Mouse (Mus musculus) heart, embryonic 10.5 days (tissue): Measurements from ENCODE around the gene Gm20865. TPM values are rescaled to one million over a fixed set of nuclear protein-coding genes. Genes with fewer than 3 reads are reported as not detected.
"Not testable (repeated sequence)": the region's sequence is repeated elsewhere in the genome, so short reads cannot be mapped to it uniquely, and the experiment has no call there.

ENCODE experiments used
- DNase-seq: peaks from one replicate; pipeline ENCODE4 v3.0.0-alpha.2; 2017; ENCODE audit warnings: low spot score
- H3K27ac ChIP-seq: fragments of 300-500 bp; sonication (generic); 2 replicates; pipeline ENCODE4 v1.5.1; 2016; ENCODE audit warnings: mild to moderate bottlenecking
- H3K27me3 ChIP-seq: fragments of 300-500 bp; sonication (generic); 2 replicates; pipeline ENCODE4 v1.6.1; 2016; ENCODE audit warnings: mild to moderate bottlenecking; ENCODE audit not compliant: poor library complexity, insufficient read depth, severe bottlenecking
- H3K36me3 ChIP-seq: fragments of 300-500 bp; sonication (generic); 2 replicates; pipeline ENCODE4 v1.6.1; 2016; ENCODE audit warnings: mild to moderate bottlenecking, moderate library complexity
- H3K4me1 ChIP-seq: fragments of 300-500 bp; sonication (generic); 2 replicates; pipeline ENCODE4 v1.6.1; 2016; ENCODE audit warnings: mild to moderate bottlenecking
- H3K4me3 ChIP-seq: fragments of 300-500 bp; sonication (generic); 2 replicates; pipeline ENCODE4 v1.5.1; 2016; ENCODE audit warnings: mild to moderate bottlenecking, moderate library complexity
- H3K9me3 ChIP-seq: fragments of 300-500 bp; sonication (generic); 2 replicates; pipeline ENCODE4 v1.6.1; 2016; ENCODE audit warnings: mild to moderate bottlenecking, moderate library complexity
- WGBS: fragments of 180-500 bp; shearing (Covaris S2); methylation state at CpG from one replicate; pipeline ENCODE4 v1.1.7; 2016; 5-methylcytosine and 5-hydroxymethylcytosine counted together
- polyA plus RNA-seq: library from polyadenylated mRNA; unstranded; fragments of >200 nt; fragmentation: Nextera tagmentation; extraction: Ambion mirVana; gene quantifications from 2 replicates; pipeline ENCODE4 v1.2.1, GENCODE M21; 2016

Gm20865 gene
- polyA plus RNA-seq, result not detected in 2 replicates

DNA sequence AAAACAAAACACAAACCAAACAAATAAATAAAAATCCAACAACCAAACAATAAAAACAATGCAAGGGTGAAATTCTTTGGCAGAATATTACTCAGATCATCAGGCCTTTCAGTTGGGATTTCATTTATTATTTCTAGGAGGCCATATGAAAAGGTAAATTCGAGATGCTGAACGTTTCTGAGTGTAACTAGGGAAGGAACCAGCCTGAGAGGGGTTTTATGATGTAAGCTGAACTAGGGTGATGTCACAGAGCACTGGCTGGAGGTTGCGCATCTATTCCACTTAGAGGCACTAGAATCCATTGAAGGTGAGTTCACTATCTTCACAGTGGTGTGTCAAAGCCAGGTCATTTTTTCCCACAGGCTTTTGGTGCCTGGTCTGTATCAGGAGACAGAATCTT lies at the start of gene Gm20865:
Gm20865 (plus strand) TSS at position 301 of the 400 bp plus-strand sequence.
- not testable (repeated sequence) for H3K36me3 ChIP-seq, H3K9me3 ChIP-seq, H3K4me1 ChIP-seq, H3K27me3 ChIP-seq, DNase-seq, H3K4me3 ChIP-seq, H3K27ac ChIP-seq
- WGBS, result no CpG with 5 or more reads among the region's 3 CpGs

Other genes with a start within 250 kb of the Gm20865 start
- gene Gm29866, start 247.9 kb upstream of the Gm20865 start, polyA plus RNA-seq, result not detected in 2 replicates
- gene Gm20909, start 77.0 kb upstream of the Gm20865 start, polyA plus RNA-seq, result not detected in 2 replicates